Comparison of ENCODE assay signal across 10 mouse cellular contexts in genomic region chr6:34593353-34593752, GRCm38 (mm10).
"Had no signal": no experiment of that assay in that cellular context is flagged by ENCODE, and none has a peak within 500 bp of the region (broad histone marks: within the 10 kb centered on the region; RNA-seq: fewer than 3 reads in every experiment).

No protein-coding gene starts in this region.

- DNase-seq: kidney, adult 8-10 months; kidney, postnatal 10 days; kidney, postnatal 36 days; liver; lung, adult 18-20 months; lung, postnatal 10 days; lung, postnatal 36 days; right cerebral cortex, postnatal 14 days; right cerebral cortex, postnatal 4 days; thymus, postnatal 25 days had no signal
